Mouse (Mus musculus): ENCODE results near the gene Mrtfa. TPM values are rescaled to one million over a fixed set of nuclear protein-coding genes. Genes with fewer than 3 reads are reported as not detected.

Gene Mrtfa
- polyA plus RNA-seq, 1 experiment = 80.0 TPM

DNA sequence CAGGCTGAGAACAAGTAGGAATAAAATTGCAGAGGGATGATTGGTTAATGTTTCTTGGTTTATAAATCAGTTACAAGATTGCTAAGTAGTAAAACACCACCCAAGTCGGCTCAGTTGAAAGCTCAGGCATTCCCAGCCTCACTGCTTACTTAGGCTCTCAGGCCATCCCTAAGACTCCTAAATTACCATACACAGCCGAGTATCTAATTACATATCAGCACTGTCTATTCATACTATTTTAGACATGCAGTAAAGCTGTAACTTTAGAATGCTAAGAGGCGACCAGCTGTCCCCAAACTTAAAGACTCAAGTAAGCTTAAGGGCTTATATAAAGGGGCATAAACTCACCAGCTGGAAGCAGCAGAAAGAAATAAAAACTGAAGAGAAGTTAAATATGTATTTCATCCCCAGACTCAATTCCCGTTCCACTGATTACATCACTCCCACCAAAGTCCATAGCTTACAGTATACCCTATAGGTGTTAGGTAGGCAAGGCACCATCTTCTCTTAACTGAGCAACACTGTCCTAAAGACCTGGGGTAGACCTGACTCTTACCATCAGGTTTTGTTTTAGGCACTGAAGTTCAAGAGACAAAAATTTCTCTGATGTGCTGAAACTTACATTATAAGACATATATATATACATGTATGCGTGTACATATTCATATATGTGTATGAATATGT, 62.3 kb downstream of the Mrtfa start:
- Histone ChIP-seq H3K4me3 (ENCODE audit: extremely low read depth, insufficient read depth, insufficient read length) (no peak overlapping the region), H3K4me1 (ENCODE audit: control insufficient read depth, insufficient read depth, insufficient read length) (peaks cover 9% of the 10 kb centered on the region), H3K27ac (ENCODE audit: insufficient read depth, low read length) (no peak overlapping the region), H3K36me3 (ENCODE audit: control insufficient read depth, insufficient read depth, low read length) (no peaks in the 10 kb centered on the region), H3K27me3 (ENCODE audit: control insufficient read depth, insufficient read depth, low read length) (no peaks in the 10 kb centered on the region)
- WGBS = 89% methylated on average over 5 of the region's 5 CpGs
- no peak for DNase-seq (ENCODE audit: low read depth in 1 of 2, low spot score in 2 of 2)
- TF ChIP-seq POLR2A (IDR thresholded peaks at IDR 0.05; ENCODE audit: low read depth, low read length) (no peak), CTCF (IDR thresholded peaks at IDR 0.05; ENCODE audit: extremely low read depth, insufficient read depth, insufficient read length, insufficient replicate concordance) (no peak)

DNA sequence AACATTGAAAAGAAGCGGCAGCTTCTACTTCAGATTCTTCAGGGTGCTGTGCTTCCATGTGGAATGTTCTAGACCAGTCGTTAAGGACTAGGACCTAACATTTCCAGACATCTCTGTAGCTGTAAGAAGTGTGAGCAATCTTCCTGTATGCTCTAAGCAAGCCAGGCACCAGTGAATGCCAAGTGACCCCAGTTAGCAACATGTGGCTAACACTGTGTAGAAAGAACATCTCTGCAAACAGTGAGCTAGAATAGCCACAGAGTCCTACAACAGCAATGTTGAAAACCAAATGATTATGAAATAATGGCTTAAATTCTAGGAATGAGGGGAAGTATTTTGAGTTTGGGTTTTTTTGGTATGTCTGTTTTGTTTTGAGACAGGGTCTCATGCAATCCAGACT, 66.3 kb downstream of the Mrtfa start:
- WGBS = 94% methylated on average over 2 of the region's 2 CpGs
- TF ChIP-seq POLR2A (IDR thresholded peaks at IDR 0.05; ENCODE audit: low read depth, low read length) = no peak
- no peak for TF ChIP-seq CTCF (IDR thresholded peaks at IDR 0.05; ENCODE audit: extremely low read depth, insufficient read depth, insufficient read length, insufficient replicate concordance)

DNA sequence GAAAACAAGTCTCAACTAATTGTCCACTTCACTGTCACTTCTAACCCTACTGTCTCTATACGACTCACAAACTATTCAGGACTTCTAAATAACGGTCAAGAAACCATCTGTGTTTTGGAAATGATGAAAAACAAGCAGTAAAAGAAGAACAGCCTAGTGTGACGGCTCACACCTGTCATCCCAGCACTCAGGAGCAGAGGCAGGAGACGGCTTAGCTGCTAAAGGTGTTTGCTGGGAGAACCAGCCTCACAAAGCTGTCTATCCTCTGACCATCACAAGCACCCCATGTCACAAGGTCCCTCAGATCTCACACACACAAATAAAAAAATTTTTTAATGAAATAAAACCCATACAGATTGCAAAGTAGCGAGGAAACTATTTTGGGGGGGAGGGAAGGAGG, 67.4 kb downstream of the Mrtfa start:
- H3K27ac ChIP-seq (ENCODE audit: insufficient read depth, low read length) = no peak overlapping the region
- H3K4me3 ChIP-seq (ENCODE audit: extremely low read depth, insufficient read depth, insufficient read length) = no peak overlapping the region
- peaks cover 2% of the 10 kb centered on the region; the same call in 1 of the 2 replicates for H3K4me1 ChIP-seq (ENCODE audit: control insufficient read depth, insufficient read depth, insufficient read length)
- DNase-seq (ENCODE audit: low read depth in 1 of 2, low spot score in 2 of 2) = no peak
- H3K36me3 ChIP-seq (ENCODE audit: control insufficient read depth, insufficient read depth, low read length) = no peaks in the 10 kb centered on the region
- H3K27me3 ChIP-seq (ENCODE audit: control insufficient read depth, insufficient read depth, low read length) = no peaks in the 10 kb centered on the region
- 80% methylated on average over 5 of the region's 5 CpGs for WGBS
- no peak for TF ChIP-seq CTCF (IDR thresholded peaks at IDR 0.05; ENCODE audit: extremely low read depth, insufficient read depth, insufficient read length, insufficient replicate concordance)

More for the DNA sequence above, 66.3 kb downstream of the Mrtfa start:
- Histone ChIP-seq H3K27ac (ENCODE audit: insufficient read depth, low read length) (no peak overlapping the region), H3K4me3 (ENCODE audit: extremely low read depth, insufficient read depth, insufficient read length) (no peak overlapping the region), H3K27me3 (ENCODE audit: control insufficient read depth, insufficient read depth, low read length) (no peaks in the 10 kb centered on the region), H3K36me3 (ENCODE audit: control insufficient read depth, insufficient read depth, low read length) (no peaks in the 10 kb centered on the region), H3K4me1 (ENCODE audit: control insufficient read depth, insufficient read depth, insufficient read length) (peaks cover 2% of the 10 kb centered on the region; the same call in 1 of the 2 replicates)
- no peak for DNase-seq (ENCODE audit: low read depth in 1 of 2, low spot score in 2 of 2)

DNA sequence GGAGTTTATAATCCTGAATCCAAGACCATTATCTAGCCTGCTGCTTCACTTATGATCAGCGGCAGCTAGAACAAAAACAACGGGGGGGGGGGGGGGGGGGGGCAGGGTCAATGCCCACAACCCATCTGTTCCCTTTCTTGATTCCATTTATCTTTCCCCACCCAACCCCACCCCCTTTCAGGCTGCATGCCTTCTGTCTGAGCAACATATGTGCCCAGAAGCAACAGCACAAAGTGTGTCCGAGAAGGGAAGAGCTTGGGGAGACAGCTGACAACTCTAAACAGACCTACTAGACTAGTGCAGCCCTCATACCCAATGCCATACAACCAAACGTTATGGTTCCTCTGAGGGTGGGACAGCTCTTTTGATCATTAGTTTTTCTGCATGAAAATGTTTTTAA, 68.0 kb downstream of the Mrtfa start:
- no peaks in the 10 kb centered on the region for H3K36me3 ChIP-seq (ENCODE audit: control insufficient read depth, insufficient read depth, low read length)
- no peaks in the 10 kb centered on the region for H3K27me3 ChIP-seq (ENCODE audit: control insufficient read depth, insufficient read depth, low read length)
- H3K27ac ChIP-seq (ENCODE audit: insufficient read depth, low read length) = no peak overlapping the region
- no peak overlapping the region for H3K4me3 ChIP-seq (ENCODE audit: extremely low read depth, insufficient read depth, insufficient read length)
- H3K4me1 ChIP-seq (ENCODE audit: control insufficient read depth, insufficient read depth, insufficient read length) = peaks cover 2% of the 10 kb centered on the region; the same call in 1 of the 2 replicates
- 82% methylated on average over 4 of the region's 4 CpGs for WGBS
- TF ChIP-seq POLR2A (IDR thresholded peaks at IDR 0.05; ENCODE audit: low read depth, low read length) (no peak), CTCF (IDR thresholded peaks at IDR 0.05; ENCODE audit: extremely low read depth, insufficient read depth, insufficient read length, insufficient replicate concordance) (no peak)
- no peak for DNase-seq (ENCODE audit: low read depth in 1 of 2, low spot score in 2 of 2)

DNA sequence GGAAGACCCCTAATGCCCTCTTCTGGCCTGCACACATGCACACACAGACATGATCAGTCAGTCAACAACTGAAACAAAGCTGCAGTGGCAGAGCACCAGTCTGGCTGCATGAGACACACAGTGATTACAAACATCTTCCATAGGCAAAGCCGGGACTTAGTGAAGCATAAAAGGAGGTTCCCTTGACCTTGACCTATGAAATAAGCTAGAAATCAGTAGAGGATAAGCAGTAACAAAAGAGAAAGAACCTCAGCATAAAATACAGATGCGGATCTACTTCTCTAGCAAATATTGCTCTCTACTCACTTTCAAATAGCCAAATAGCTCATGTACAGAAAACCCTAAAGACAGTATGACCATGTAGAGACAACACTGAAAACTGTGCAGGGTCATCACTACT, 68.5 kb downstream of the Mrtfa start:
- Histone ChIP-seq H3K27ac (ENCODE audit: insufficient read depth, low read length) (no peak overlapping the region), H3K36me3 (ENCODE audit: control insufficient read depth, insufficient read depth, low read length) (peaks cover 1% of the 10 kb centered on the region; the same call in 1 of the 2 replicates), H3K27me3 (ENCODE audit: control insufficient read depth, insufficient read depth, low read length) (no peaks in the 10 kb centered on the region), H3K4me3 (ENCODE audit: extremely low read depth, insufficient read depth, insufficient read length) (no peak overlapping the region), H3K4me1 (ENCODE audit: control insufficient read depth, insufficient read depth, insufficient read length) (peaks cover 2% of the 10 kb centered on the region; the same call in 1 of the 2 replicates)
- TF ChIP-seq POLR2A (IDR thresholded peaks at IDR 0.05; ENCODE audit: low read depth, low read length) (no peak), CTCF (IDR thresholded peaks at IDR 0.05; ENCODE audit: extremely low read depth, insufficient read depth, insufficient read length, insufficient replicate concordance) (no peak)
- 90% methylated on average over 2 of the region's 2 CpGs for WGBS
- DNase-seq (ENCODE audit: low read depth in 1 of 2, low spot score in 2 of 2) = no peak

DNA sequence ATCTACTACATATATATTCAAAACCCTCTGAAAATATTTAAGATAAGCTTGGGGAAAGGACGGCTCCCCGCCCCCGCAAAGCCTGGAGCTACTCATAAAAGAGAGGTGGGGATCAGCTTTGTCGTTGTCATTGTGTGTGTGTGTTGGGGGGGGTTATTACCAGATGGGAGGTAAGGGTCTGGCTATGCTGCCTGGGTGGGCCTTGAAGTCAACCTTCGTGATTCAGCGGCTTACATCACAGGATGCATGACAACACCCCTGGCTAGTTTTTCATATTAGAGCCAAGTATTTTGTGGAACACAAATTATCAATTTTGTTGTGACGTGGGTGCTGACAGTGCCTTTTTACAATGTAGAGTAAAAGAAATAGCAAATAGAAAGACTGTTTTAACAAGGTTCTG, 69.6 kb downstream of the Mrtfa start:
- no peaks in the 10 kb centered on the region for H3K27me3 ChIP-seq (ENCODE audit: control insufficient read depth, insufficient read depth, low read length)
- DNase-seq (ENCODE audit: low read depth in 1 of 2, low spot score in 2 of 2) = no peak
- H3K4me3 ChIP-seq (ENCODE audit: extremely low read depth, insufficient read depth, insufficient read length) = no peak overlapping the region
- peaks cover 2% of the 10 kb centered on the region; the same call in 1 of the 2 replicates for H3K4me1 ChIP-seq (ENCODE audit: control insufficient read depth, insufficient read depth, insufficient read length)
- WGBS = 93% methylated on average over 7 of the region's 7 CpGs
- TF ChIP-seq CTCF (IDR thresholded peaks at IDR 0.05; ENCODE audit: extremely low read depth, insufficient read depth, insufficient read length, insufficient replicate concordance) (no peak), POLR2A (IDR thresholded peaks at IDR 0.05; ENCODE audit: low read depth, low read length) (no peak)
- H3K36me3 ChIP-seq (ENCODE audit: control insufficient read depth, insufficient read depth, low read length) = peaks cover 1% of the 10 kb centered on the region; the same call in 1 of the 2 replicates
- no peak overlapping the region for H3K27ac ChIP-seq (ENCODE audit: insufficient read depth, low read length)

DNA sequence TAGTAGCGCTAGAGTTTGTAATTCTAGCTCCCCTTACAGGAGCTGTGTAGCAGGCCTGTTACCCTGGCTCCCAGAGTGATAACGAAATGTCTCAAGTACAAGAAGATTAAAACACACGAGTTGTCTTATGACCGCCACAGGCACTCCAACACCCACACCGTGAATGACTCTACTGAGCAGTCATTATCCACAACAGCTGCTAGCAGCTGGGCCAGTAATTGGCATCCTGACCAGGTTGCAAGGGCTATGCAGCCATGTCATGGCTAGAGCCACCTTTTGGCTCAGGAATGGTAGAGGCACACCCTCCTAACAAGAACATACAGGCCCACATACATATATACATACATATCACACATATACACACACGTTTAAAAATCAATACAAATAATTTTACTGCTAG, 70.4 kb downstream of the Mrtfa start:
- DNase-seq (ENCODE audit: low read depth in 1 of 2, low spot score in 2 of 2) = no peak
- H3K27me3 ChIP-seq (ENCODE audit: control insufficient read depth, insufficient read depth, low read length) = no peaks in the 10 kb centered on the region
- H3K36me3 ChIP-seq (ENCODE audit: control insufficient read depth, insufficient read depth, low read length) = peaks cover 1% of the 10 kb centered on the region; the same call in 1 of the 2 replicates
- peaks cover 2% of the 10 kb centered on the region; the same call in 1 of the 2 replicates for H3K4me1 ChIP-seq (ENCODE audit: control insufficient read depth, insufficient read depth, insufficient read length)
- H3K4me3 ChIP-seq (ENCODE audit: extremely low read depth, insufficient read depth, insufficient read length) = no peak overlapping the region
- TF ChIP-seq POLR2A (IDR thresholded peaks at IDR 0.05; ENCODE audit: low read depth, low read length) (no peak), CTCF (IDR thresholded peaks at IDR 0.05; ENCODE audit: extremely low read depth, insufficient read depth, insufficient read length, insufficient replicate concordance) (no peak)
- H3K27ac ChIP-seq (ENCODE audit: insufficient read depth, low read length) = no peak overlapping the region
- WGBS = 87% methylated on average over 6 of the region's 6 CpGs
